Mouse (Mus musculus): ENCODE results near the gene Zfp217.

GRCm38 (mm10) chr2:170184175-170184983, 36.5 kb upstream of the Zfp217 start:
- TF ChIP-seq SMC3 (IDR thresholded peaks at IDR 0.05; ENCODE audit: low read depth, low read length): no peak
- no peak for TF ChIP-seq CTCF (conservative IDR thresholded peaks at IDR 0.05 in 1 of 2, IDR thresholded peaks at IDR 0.05 in 1 of 2; ENCODE audit: low read depth in 2 of 2, low read length in 2 of 2)
- TF ChIP-seq USF1 (IDR thresholded peaks at IDR 0.05; ENCODE audit: low read depth, low read length): peak; percentile 70
- no peak for TF ChIP-seq ZNF384 (IDR thresholded peaks at IDR 0.05; ENCODE audit: low read depth, low read length)
- TF ChIP-seq ZMIZ1 (IDR thresholded peaks at IDR 0.05; ENCODE audit: low read depth, low read length): no peak
- TF ChIP-seq MXI1 (IDR thresholded peaks at IDR 0.05; ENCODE audit: low read depth, low read length): no peak
- TF ChIP-seq ZC3H11A (IDR thresholded peaks at IDR 0.05; ENCODE audit: low read depth, low read length): no peak
- TF ChIP-seq MAZ (IDR thresholded peaks at IDR 0.05; ENCODE audit: low read depth, low read length): no peak
- peak; percentile 64 for TF ChIP-seq POLR2A (IDR thresholded peaks at IDR 0.05; ENCODE audit: low read depth, low read length)
- no peak for TF ChIP-seq JUND (conservative IDR thresholded peaks at IDR 0.05; ENCODE audit: low read depth, low read length)
- TF ChIP-seq CHD1 (IDR thresholded peaks at IDR 0.05; ENCODE audit: low read depth, low read length): no peak

Data from CH12.LX (cell line).